Mouse (Mus musculus) ES-E14 (cell line): ENCODE measurements around the gene Pwwp2b. TPM values are rescaled to one million over a fixed set of nuclear protein-coding genes. Genes with fewer than 3 reads are reported as not detected.
A peak's percentile ranks its signal among the peaks of the same experiment; 100 is the strongest.

Source experiments
- DNase-seq: peaks from one replicate; pipeline ENCODE4 v3.0.0-alpha.2; 2013; ENCODE audit warnings: low read depth, low spot score
- H3K27ac ChIP-seq: 2 replicates; pipeline ENCODE4 v1.5.1; 2012; ENCODE audit warnings: low read depth, mild to moderate bottlenecking, low read length, moderate library complexity, mixed read lengths; ENCODE audit not compliant: poor library complexity, insufficient read depth, severe bottlenecking
- H3K36me3 ChIP-seq: 2 replicates; pipeline ENCODE4 v1.6.1; 2012; ENCODE audit warnings: mild to moderate bottlenecking, low read length, moderate library complexity, mixed read lengths; ENCODE audit not compliant: control insufficient read depth, poor library complexity, insufficient read depth, severe bottlenecking
- H3K4me1 ChIP-seq, 2 experiments: fragments of 150-350 bp in 1 of 2; sonication (generic) in 1 of 2; 2 replicates each; pipeline ENCODE4 v1.6.1; 2012; ENCODE audit warnings: low read length in 2 of 2, mild to moderate bottlenecking in 1 of 2, mixed read lengths in 1 of 2; ENCODE audit not compliant: control insufficient read depth in 2 of 2, insufficient read depth in 2 of 2, poor library complexity in 1 of 2
- H3K4me3 ChIP-seq, 2 experiments: fragments of 150-350 bp in 1 of 2; sonication (generic) in 1 of 2; 2 replicates each; pipeline ENCODE4 v1.5.1; 2012; ENCODE audit warnings: low read length in 2 of 2, low read depth in 1 of 2, mild to moderate bottlenecking in 1 of 2, mixed read lengths in 1 of 2; ENCODE audit not compliant: insufficient read depth in 1 of 2, poor library complexity in 1 of 2, severe bottlenecking in 1 of 2
- H3K9ac ChIP-seq: 2 replicates; pipeline ENCODE4 v1.6.1; 2012; ENCODE audit warnings: low read depth, mild to moderate bottlenecking, low read length, mixed read lengths; ENCODE audit not compliant: poor library complexity, insufficient read depth, severe bottlenecking
- H3K9me3 ChIP-seq: fragments of 150-350 bp; sonication (generic); 2 replicates; pipeline ENCODE4 v1.6.1; 2012; ENCODE audit warnings: low read depth, mild to moderate bottlenecking, low read length; ENCODE audit not compliant: control insufficient read depth, insufficient read depth
- CHD2 ChIP-seq: IDR thresholded peaks from 2 replicates; pipeline ENCODE4 v1.6.1; 2014; ENCODE audit warnings: mild to moderate bottlenecking, low read depth, low read length, inconsistent platforms
- HCFC1 ChIP-seq: IDR thresholded peaks from 2 replicates; pipeline ENCODE4 v1.6.1; 2012; ENCODE audit warnings: low read length, inconsistent platforms, borderline replicate concordance; ENCODE audit not compliant: insufficient read depth
- MAFK ChIP-seq: IDR thresholded peaks from 2 replicates; pipeline ENCODE4 v1.6.1; 2014; ENCODE audit warnings: mild to moderate bottlenecking, low read depth, low read length, inconsistent platforms; ENCODE audit not compliant: insufficient read depth
- ZC3H11A ChIP-seq: IDR thresholded peaks from 2 replicates; pipeline ENCODE4 v1.6.1; 2012; ENCODE audit warnings: low read depth, mild to moderate bottlenecking, inconsistent platforms, low read length, borderline replicate concordance
- ZNF384 ChIP-seq: IDR thresholded peaks from 2 replicates; pipeline ENCODE4 v1.6.1; 2012; ENCODE audit warnings: low read depth, low read length, inconsistent platforms
- in situ Hi-C, 2 experiments: fragments of 600-800 bp; cut with MboI; formaldehyde crosslinking; loops; one replicate each; pipeline ENCODE4 v1.15.1; 2025; ENCODE audit warnings: low sequenced_read_pairs in 2 of 2, inconsistent platforms in 1 of 2; ENCODE audit not compliant: unreplicated experiment in 2 of 2
- total RNA-seq: library from RNA; depleted of rRNA; stranded (reverse); fragments of 300-350 nt; gene quantifications from 2 replicates; pipeline ENCODE4 v1.2.3, GENCODE M21; 2012

Gene Pwwp2b
- total RNA-seq, 1 experiment, result 7.1 TPM

DNA sequence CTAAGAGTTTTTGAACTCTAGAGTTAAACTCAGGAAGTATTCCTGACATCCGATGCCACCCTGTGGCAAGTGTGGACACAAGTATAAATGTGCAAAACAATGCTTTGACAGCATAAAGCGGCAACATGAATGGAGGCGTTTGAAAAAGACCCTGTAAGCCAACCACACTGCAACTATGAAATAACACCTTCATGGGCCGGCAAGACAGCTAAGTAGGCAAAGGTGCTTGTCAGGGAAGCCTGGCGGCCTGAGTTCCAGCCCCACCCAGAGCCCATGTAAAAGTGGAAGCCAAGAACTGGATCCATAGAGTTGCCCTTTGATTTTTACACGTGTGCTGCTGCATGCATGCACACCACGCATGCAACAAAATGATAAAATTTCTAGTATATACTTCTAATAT is 31.2 kb upstream of the Pwwp2b start:
- Histone ChIP-seq H3K27ac (no peak overlapping the region), H3K9me3 (no peaks in the 10 kb centered on the region), H3K4me3 (no peak overlapping the region), H3K36me3 (no peaks in the 10 kb centered on the region), H3K9ac (no peak overlapping the region), H3K4me1 (peaks cover 0 to 4% of the 10 kb centered on the region in 2 experiments; a peak in 1 of 4 replicates)
- TF ChIP-seq MAFK (no peak), ZC3H11A (no peak), CHD2 (no peak), ZNF384 (no peak), HCFC1 (no peak)
- no peak for DNase-seq
- in situ Hi-C loops, result no loop called here

- Histone ChIP-seq H3K36me3 (no peaks in the 10 kb centered on the region), H3K9ac (no peak overlapping the region), H3K4me3 (no peak overlapping the region), H3K9me3 (no peaks in the 10 kb centered on the region), H3K4me1 (peaks cover 0 to 4% of the 10 kb centered on the region in 2 experiments; a peak in 1 of 4 replicates), H3K27ac (no peak overlapping the region)
- DNase-seq, result no peak
- in situ Hi-C loops, result no loop called here
- TF ChIP-seq ZC3H11A (no peak), MAFK (no peak), CHD2 (no peak), ZNF384 (no peak), HCFC1 (no peak)
Measured at GRCm38 (mm10) chr7:139218641-139219415, 29.5 kb upstream of the Pwwp2b start.

DNA sequence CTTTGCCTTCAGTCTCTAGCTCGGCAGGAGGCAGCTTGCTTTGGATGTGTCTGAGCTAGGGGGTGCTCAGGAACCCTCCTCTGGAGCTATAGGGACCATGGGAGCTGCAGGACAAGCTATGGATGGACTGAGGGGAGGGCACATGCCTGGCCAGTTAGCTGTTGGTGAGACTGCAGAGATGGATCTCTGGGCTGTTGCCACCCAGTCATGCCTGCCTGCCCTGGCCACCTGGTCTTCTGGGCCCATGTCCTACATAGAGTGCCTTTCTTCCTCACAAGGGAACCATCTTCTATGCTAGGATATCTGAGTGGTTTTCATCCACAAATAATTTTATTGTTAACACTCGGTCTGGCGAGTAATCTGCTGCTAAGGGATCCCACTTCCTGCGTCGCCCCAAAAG is 28.8 kb upstream of the Pwwp2b start:
- no peak overlapping the region for H3K9ac ChIP-seq
- H3K4me3 ChIP-seq, result no peak overlapping the region
- H3K9me3 ChIP-seq, result no peaks in the 10 kb centered on the region
- no peak overlapping the region for H3K27ac ChIP-seq
- TF ChIP-seq MAFK, result no peak
- TF ChIP-seq ZC3H11A, result no peak
- TF ChIP-seq HCFC1, result no peak
- TF ChIP-seq ZNF384, result no peak
- no peak for TF ChIP-seq CHD2
- H3K36me3 ChIP-seq, result no peaks in the 10 kb centered on the region
- H3K4me1 ChIP-seq, result peaks cover 0 to 4% of the 10 kb centered on the region in 2 experiments; a peak in 1 of 4 replicates
- in situ Hi-C loops, result no loop called here
- DNase-seq, result no peak

DNA sequence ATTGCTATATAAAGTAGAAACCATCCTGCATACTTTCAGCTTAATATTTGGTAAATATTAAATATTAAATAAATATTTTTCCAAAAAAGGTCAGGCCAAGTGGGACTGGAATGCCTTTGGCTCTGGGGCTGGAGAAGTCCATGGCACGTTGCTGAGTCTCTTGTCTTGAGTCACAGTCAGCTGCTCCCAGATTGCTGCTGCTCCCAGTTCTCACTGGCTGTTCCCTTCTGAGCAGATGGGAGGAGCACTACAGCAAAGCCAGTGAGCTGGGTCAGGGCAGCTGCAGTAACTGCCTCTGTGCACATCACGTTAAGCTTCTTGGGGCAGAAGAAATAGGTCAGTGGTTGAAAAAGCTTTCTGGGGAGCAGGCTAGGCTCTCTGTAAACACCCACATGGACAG is 28.0 kb upstream of the Pwwp2b start:
- Histone ChIP-seq H3K27ac (no peak overlapping the region), H3K9ac (no peak overlapping the region), H3K4me3 (no peak overlapping the region), H3K36me3 (no peaks in the 10 kb centered on the region), H3K9me3 (no peaks in the 10 kb centered on the region), H3K4me1 (peaks cover 0 to 4% of the 10 kb centered on the region in 2 experiments; a peak in 1 of 4 replicates)
- in situ Hi-C loops, result no loop called here
- TF ChIP-seq HCFC1 (no peak), ZNF384 (no peak), MAFK (no peak), ZC3H11A (no peak), CHD2 (no peak)
- DNase-seq, result peak; percentile 27
